Mouse (Mus musculus): ENCODE data around the gene Sppl2b.

DNA sequence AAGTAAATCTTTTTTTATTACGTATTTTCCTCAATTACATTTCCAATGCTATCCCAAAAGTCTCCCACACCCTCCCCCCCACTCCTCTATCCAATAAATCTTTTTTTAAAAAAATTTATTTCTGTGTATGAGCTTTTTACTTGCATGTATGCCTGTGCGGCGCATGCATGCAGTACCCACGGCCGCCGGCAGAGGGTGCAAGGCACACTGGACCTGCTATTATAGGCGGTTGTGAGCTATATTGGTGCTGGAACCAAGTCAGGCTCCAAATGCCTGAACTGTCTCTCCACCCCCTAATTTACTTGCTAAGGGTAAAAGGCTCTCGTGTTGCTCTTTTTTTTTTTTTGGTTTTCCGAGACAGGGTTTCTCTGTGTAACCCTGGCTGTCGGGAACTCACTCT lies 26.2 kb downstream of the Sppl2b start:
- TF ChIP-seq RCOR1 (IDR thresholded peaks at IDR 0.05; ENCODE audit: low read depth, low read length) (no peak), BHLHE40 (IDR thresholded peaks at IDR 0.05; ENCODE audit: borderline replicate concordance, low read depth, low read length) (no peak), USF1 (IDR thresholded peaks at IDR 0.05; ENCODE audit: low read depth, low read length) (no peak), CTCF (IDR thresholded peaks at IDR 0.05 in 2 of 3, conservative IDR thresholded peaks at IDR 0.05 in 1 of 3; ENCODE audit: control insufficient read depth in 1 of 3, insufficient read depth in 1 of 3, low read depth in 2 of 3, low read length in 3 of 3, poor library complexity in 1 of 3, severe bottlenecking in 1 of 3) (peak; percentile 82 to 95 (median 88)), TCF12 (IDR thresholded peaks at IDR 0.05; ENCODE audit: low read depth, low read length) (no peak), CHD2 (IDR thresholded peaks at IDR 0.05; ENCODE audit: low read length) (no peak), SMC3 (IDR thresholded peaks at IDR 0.05; ENCODE audit: low read depth, low read length) (peak; percentile 94), ELF1 (IDR thresholded peaks at IDR 0.05; ENCODE audit: low read depth, low read length) (no peak), MAZ (IDR thresholded peaks at IDR 0.05; ENCODE audit: low read depth, low read length) (no peak), POLR2AphosphoS5 (IDR thresholded peaks at IDR 0.05; ENCODE audit: borderline replicate concordance, low read depth, low read length) (no peak), GATA1 (IDR thresholded peaks at IDR 0.05; ENCODE audit: low read depth, low read length) (no peak), POLR2A (IDR thresholded peaks at IDR 0.05; ENCODE audit: control insufficient read depth in 1 of 2, insufficient read depth in 1 of 2, low read depth in 1 of 2, low read length in 2 of 2, poor library complexity in 1 of 2) (no peak), EP300 (IDR thresholded peaks at IDR 0.05; ENCODE audit: low read depth in 1 of 2, low read length in 2 of 2) (no peak), MAX (IDR thresholded peaks at IDR 0.05; ENCODE audit: low read length) (no peak)

All from MEL (cell line).